Mouse (Mus musculus) liver, adult 2 months (tissue): Measurements from ENCODE around the gene Slc6a4.

Experiments used
- CTCF ChIP-seq: fragments of 200-500 bp; IDR thresholded peaks from 2 replicates; pipeline ENCODE4 v1.5.1; 2011; ENCODE audit warnings: low read depth, low read length, control low read depth
- POLR2A ChIP-seq: fragments of 200-500 bp; IDR thresholded peaks from 2 replicates; pipeline ENCODE4 v1.6.1; 2011; ENCODE audit warnings: low read length, control low read depth; ENCODE audit not compliant: insufficient read depth; ENCODE audit errors: extremely low read depth

GRCm38 (mm10) chr11:77010762-77011475 is 12.5 kb downstream of the Slc6a4 start:
- TF ChIP-seq POLR2A (no peak), CTCF (no peak)
